Mouse (Mus musculus) brain, embryonic 14.5 days (tissue): ENCODE results near the gene C2cd4c.

Experiments
- CTCF ChIP-seq: fragments of 200-500 bp; IDR thresholded peaks from 2 replicates; pipeline ENCODE4 v1.5.1; 2012; ENCODE audit warnings: inconsistent platforms, mild to moderate bottlenecking, moderate library complexity, borderline replicate concordance; ENCODE audit not compliant: insufficient read depth, insufficient read length; ENCODE audit errors: extremely low read depth
- POLR2A ChIP-seq: fragments of 200-500 bp; IDR thresholded peaks from 2 replicates; pipeline ENCODE4 v1.6.1; 2012; ENCODE audit warnings: mild to moderate bottlenecking, inconsistent platforms, borderline replicate concordance; ENCODE audit not compliant: poor library complexity, insufficient read depth, insufficient read length, severe bottlenecking; ENCODE audit errors: extremely low read depth

DNA sequence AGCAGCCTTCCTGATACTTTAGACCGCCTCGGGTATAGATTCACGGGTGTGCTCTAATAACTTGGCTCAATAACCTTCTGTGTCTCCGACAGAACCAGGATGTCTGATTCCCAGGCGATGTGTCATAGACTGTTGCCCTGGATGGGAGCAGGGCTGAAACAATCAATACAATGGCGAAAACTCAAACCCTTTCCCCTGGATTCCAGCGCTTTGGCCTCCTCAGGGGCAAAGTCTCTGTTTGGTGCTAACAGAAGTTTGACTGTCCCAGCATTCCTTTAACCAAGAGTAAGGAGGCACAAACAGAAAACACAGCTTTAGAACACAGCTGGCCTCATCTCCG is 18.3 kb downstream of the C2cd4c start:
- TF ChIP-seq CTCF, result no peak
- TF ChIP-seq POLR2A, result no peak
